Mouse (Mus musculus) megakaryocyte, adult 5-6 weeks (primary cell): ENCODE data around the gene Arpc5. TPM values are rescaled to one million over a fixed set of nuclear protein-coding genes. Genes with fewer than 3 reads are reported as not detected.
"Not testable (repeated sequence)": the region's sequence is repeated elsewhere in the genome, so short reads cannot be mapped to it uniquely, and the experiment has no call there.

Source experiments
- ATAC-seq: 2 replicates; pipeline ENCODE4 v1.8.0; 2016; ENCODE audit warnings: mild to moderate bottlenecking, inconsistent platforms; ENCODE audit not compliant: poor library complexity, severe bottlenecking
- total RNA-seq, 2 experiments: library from RNA; stranded (forward) in 1 of 2; stranded (reverse) in 1 of 2; fragments of 153-499, 151-499 nt in 1 of 2; fragments of 221-1000, 200-1000 nt in 1 of 2; gene quantifications; 2 replicates each; pipeline versions ENCODE4 v1.2.3 to v1.2.4; 2015 to 2017

Arpc5 gene
- total RNA-seq, 2 experiments from 2014 or later, result 396 to 868 TPM

DNA sequence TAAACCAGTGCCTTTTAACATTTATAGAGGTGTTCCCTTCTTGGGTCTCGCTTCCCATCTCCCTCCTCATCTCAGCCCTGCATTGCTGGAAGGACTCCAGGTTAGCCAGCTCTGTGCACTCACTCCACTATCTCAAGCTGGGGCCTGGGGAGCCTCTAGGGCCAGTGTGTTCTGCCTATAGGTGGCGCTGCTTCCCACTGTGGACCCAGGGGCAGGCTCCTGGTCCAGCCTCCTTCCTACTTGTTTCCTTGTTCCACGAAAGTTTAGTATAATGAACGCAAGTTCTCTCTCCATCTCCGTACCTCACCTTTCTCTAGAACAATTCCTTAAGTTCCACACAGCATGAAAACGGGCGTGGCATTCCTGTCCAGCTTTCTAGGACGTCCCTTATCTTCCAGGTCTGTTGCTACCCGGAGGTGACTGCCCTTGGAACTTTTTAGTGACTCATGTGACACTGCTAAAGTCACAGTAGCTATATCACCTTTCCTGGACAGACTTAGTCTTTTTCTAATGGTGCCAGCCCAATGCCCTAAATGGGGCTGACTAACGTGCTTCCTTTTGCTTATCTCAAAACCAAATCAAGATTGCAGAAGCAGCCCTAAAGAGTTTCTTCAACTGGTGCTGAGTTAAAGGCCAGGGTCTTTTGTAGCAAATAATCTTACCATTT is 12.9 kb downstream of the Arpc5 start:
- ATAC-seq, result peak; percentile 81

DNA sequence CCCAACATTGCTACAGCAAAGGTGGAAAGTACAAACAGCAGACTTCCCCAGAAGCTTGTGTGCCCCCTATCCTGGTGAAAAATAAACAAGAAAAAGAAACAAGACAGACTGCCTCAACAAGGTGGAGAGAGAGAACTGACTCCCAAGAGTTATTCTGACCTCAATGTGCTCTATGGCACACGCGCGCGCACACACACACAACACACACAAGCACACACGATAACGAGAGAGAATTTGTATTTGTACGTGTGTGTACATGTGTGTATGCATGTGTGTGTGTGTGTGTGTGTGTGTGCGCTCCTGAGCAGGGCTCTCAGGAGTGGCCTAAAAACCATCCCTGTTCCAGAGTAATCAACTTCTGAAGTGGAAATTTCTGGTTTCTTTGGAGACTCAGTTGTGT is 18.3 kb downstream of the Arpc5 start:
- no peak for ATAC-seq

DNA sequence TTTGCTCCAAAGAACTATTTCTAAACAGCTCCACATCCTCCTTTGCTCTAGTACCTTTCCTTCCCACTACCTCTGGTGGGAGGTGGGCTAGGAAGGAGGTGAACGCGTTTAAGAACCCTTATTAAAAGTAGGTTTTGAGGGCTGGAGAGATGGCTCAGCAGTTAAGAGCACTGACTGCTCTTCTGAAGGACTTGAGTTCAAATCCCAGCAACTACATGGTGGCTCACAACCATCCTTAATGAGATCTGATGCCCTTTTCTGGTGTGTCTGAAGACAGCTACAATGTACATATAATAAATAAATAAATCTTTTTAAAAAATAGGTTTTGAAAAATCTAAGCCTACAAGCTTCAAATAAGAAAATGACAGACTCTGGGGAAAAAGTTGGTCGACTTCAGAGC is 19.1 kb downstream of the Arpc5 start:
- ATAC-seq, result not testable (repeated sequence)

DNA sequence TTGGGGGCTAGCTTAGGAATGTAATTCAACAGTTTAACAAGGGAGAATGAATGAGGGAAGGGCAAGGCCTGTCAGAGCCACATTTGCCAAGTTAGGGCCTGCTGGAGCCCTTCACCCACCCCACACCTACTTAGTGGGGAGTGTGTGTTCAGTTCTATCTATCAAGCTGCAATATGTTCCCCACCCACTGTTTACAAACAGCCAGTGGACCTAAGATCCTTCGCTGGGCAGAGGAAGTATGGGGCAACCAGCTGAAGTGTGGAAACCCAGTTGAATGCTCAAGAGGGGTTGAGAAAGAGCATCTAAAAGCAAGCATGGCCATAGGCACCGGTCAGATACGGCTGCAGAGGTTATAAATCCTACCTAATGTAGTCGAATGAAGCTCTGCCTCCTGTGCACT is 20.6 kb downstream of the Arpc5 start:
- ATAC-seq, result peak; percentile 95

DNA sequence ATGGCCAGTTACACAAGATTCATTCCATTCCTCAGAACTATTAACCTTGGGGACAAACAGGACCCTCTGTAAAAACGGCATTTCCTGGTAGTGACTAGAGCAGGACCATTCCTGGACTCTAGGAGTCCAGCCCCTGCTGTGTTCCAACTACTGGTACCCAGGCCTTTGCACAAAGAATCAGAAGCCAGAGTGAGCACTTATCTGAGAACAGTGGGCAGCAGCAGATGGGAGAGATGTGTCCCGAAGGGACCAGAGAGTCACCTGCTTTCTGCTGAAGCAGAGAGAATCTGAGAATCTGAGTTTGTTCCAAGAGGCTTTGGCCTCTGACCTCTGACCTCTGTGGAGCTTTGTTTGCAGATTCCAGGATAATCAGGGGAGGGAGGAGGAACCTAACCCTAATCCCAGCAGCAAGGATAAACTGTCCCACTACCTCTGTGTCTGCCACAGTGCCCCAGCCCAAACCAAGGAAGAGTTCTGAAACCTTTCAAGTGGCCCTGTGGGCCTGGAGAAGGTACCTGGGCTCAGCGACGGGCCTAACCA is 21.8 kb downstream of the Arpc5 start:
- ATAC-seq, result no peak

DNA sequence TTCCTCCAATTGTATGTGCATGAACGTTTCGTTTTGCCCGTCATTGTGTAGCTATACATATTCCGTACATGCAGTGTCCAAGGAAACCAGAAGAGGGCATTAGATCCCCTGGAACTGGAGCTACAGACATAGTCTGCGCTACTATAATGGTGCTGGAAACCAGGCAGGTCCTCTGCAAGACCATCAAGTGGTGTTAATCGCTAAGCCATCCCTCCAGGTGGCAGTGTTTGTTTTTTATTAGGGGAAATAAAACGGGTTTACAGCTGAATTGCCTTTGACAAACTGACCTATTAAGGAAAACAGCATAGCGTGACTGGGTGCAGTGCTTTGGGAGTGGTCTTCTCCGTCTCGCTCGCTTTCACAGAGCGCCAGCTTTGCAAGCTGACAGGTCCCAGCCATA is 23.9 kb downstream of the Arpc5 start:
- peak; percentile 71 for ATAC-seq

DNA sequence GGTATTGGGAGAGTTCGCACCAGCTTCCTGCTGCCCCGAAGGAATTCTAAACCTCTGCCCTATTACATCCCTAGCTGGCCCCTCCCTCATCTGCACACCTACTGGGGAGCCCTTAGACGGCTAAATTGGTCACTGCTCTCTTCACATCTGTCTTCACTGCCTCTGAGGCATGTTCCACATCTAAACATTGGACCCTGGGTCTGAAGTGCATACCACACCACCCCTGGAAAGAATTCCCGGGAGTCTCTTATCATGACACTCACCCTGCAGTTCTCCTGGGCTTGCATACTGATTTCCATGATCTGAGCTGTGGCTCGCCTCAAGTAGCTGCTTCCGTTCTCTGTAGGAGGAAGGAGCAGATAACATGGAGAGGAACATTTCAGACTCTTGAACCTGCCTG is 24.5 kb downstream of the Arpc5 start:
- ATAC-seq, result no peak

DNA sequence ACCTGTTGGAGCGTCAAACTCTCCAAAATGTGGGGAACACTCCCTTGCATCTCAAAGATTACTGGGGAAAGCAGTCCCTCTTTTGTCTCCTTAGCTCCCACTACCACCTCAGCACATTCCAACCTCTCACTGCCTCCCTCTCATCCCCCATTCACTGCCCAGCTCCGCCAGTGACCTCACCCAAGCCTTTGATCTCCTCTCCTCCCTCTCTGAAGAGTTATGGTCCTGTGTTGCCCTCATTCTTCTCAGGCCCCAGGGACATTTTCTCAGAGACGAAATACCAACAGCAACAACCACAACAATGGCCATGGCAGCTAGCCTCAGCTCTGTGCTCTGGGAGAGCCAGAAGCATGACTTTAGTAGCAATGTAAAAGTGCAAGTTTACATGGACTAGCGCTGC is 24.9 kb downstream of the Arpc5 start:
- no peak for ATAC-seq

DNA sequence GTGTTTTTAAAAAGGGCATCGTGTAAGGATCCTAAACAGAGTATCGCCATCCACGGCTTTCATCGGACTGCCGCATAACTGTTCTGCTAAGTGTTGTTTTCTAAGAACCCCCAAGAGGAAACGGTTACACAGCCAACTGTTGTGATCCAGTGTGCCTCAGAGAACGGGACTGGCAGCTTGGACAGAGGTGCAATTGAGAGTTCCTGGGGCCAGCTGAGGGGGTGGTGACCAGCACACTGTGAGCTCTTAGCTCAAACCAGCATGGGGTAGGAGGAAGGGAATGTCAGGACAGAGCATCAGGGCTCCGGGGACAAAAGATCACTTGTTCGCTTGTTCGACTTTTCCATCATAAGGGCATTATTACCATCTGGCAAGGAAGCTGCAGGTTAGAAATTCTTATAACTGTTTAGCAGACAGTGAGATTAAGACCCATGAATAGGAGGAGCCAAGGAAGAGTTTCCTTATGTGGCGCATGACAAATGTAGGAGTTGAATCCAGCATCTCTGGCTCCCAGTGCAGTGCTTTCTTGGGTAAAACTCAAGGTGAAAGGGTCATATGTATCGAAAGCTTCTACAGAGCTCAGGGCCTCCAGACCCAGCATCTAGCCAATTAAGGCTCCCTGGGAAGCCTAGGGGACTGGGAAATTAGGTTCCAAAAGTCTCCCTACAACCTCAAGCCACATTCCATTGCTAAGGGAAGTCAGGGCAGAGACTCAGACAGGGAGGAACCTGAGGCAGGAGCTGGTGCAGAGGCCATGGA is 26.6 kb downstream of the Arpc5 start:
- ATAC-seq, result no peak

DNA sequence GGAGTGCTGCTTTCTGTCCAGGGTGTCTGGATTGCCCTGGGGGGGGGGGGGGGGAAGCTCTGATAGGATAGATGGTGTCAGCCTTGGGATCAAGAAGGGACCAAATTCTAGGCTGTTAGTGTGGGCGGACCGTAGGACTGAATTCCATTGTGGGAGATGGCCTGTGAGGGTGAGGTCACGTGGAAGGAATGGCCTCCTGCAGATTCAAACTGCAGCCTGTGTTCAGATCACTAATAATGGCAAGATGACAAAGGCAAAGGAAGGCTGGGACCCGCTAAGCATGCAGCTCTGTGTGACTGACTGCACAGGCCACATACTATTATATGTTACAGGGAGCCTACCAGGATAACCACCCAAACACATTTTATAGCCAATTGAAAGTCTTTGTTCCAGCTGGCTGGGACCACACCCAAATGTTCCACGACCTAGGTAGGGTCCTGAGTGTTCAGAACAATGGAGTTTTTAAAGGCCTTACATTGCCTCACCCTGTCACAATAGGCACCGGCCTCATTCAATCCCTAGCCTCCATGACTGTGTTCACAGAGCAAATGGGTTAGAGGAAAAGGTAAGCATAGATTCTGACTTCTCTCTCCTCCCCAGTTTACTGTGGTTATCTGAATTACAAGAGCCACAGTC is 27.3 kb downstream of the Arpc5 start:
- no peak for ATAC-seq

DNA sequence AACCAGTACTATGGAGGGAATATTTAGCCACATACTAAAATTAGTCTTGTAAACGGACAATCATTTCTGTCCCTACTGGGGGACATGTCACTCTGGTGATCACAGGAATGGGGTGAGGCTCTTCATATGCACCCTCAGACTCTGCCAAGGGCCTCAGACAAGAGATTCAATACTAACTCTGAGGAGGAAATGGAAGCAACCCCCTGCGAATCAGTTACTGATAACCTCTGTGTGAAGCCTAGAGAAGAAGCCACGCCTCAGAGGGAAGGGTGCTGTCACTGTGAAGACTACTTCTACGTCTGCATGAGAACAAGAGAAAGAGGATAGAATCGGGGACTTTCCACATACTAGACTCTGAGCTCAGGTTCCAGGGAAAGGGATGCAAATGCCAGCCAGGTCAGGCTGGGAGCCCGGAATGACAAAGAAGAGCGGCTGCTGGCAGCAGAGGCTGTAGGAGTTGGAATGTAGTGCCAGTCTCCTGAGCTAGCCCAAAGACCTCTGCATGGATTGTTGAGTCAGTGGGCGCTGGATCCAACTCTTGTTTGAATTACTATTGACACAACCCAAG is 29.4 kb downstream of the Arpc5 start:
- ATAC-seq, result no peak

DNA sequence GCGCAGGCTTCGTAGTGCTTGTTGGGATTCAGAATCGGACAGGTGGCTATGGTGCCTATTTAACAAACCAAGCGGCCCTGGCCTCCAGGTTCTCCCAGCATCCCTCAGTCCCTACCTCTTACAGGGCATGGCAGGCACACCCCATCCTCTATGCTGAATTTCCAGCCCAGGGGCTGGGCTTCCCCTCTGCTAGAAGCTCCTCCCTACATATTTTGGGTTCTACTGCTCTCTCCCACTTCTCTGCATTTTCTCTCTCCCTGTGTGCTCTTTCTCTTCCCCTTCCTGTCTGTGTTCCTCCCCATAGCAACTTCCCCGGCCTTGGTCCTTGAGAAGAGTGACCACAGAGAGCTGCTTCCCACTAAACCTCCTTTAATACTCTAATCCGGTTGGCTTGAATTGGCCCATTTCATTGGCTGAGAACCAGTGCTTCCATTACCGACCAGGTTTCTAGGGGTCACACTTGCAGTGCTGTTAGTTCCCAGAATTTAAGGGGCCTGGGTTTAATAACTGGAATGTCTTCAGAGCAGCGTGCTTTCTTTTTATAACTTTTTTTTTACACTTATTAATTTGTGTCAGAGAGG is 30.4 kb downstream of the Arpc5 start:
- ATAC-seq, result peak; percentile 66

DNA sequence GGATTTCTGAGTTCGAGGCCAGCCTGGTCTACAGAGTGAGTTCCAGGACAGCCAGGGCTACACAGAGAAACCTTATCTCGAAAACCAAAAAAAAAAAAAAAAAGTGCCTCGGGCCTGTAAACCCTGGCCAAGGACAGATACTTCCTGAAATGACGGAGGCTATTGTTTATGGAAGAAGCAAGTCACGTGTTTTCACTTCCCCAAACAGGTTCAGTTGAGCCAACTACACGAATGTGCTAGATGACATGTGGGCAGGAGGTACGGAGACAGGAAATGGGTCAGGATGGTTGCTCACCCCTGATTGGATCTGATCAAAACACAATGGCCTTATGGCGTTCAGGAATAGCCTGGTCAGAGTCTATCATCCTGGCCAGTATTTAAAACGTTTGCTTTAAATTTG is 31.8 kb downstream of the Arpc5 start:
- peak; percentile 95 for ATAC-seq

DNA sequence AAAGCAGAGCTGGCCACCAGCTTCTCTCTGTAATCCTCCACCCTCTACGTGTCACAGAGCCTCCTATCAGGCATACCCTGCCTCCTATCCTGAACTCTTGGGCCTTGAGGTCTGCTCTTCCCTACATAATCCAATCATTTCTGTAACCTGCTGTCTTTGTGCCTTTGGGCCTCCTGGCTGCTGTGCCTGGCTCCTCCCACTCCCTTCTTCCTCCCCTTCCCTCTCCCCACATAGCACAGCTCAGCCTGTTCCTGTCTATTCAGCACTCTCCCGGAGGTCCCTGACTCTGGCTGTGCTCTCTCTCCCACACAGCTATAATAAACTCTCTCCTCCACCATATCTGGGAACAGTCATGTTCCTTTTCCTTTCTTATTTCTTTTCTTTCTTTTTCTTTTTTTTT is 33.6 kb downstream of the Arpc5 start, which contains the start of gene Ncf2:
Gene Ncf2 (plus strand): TSS at position 298 of the 400 bp plus-strand sequence.
- 0 out of 2 replicates have a peak, but pooled peaks have one; percentile 20 for ATAC-seq

DNA sequence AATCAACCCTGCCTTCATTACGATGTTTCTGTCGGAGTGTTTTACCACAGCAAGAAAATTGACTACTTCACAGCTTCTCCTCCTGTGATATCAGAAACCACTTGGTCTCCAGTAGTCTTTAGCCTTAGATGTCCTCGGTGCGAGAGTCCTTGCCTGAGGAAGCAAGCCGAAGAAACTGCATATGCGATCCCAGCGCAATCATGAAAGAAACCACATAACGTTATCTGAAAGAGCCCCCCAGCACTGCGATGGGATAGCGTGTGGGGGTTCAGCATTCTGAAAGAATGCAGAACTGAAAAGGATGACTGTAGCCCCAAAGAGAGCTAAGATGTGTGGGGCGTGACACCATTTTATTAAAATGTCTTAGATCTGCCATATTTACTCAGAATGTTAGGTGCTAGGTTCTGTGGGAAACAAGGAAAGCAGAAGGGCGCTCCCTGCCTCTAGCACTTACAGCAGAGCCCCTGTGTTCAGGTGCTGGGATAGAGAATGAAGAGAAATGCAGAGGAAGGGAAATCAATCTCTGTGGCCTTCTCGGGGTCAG is 34.4 kb downstream of the Arpc5 start:
- ATAC-seq, result no peak

DNA sequence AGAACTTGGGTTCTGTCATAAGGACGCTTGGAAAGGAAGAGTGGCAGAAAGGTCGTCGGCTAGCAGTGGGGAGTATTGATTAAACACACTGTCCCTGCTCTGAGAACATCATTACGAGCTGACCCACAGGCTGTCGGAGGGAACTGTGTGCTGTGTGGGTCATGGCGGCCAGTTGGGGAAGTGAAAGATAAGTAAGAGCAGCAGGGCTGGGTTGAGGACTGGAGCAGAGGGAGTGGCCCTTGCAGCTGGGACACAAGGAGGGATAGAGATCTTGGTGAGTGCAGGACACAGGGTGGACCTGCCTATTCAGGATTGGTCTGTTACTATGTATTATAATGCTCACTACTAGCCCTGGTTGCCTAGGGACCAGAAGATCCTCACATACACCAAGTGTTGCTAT is 38.6 kb downstream of the Arpc5 start:
- peak; percentile 38 for ATAC-seq

DNA sequence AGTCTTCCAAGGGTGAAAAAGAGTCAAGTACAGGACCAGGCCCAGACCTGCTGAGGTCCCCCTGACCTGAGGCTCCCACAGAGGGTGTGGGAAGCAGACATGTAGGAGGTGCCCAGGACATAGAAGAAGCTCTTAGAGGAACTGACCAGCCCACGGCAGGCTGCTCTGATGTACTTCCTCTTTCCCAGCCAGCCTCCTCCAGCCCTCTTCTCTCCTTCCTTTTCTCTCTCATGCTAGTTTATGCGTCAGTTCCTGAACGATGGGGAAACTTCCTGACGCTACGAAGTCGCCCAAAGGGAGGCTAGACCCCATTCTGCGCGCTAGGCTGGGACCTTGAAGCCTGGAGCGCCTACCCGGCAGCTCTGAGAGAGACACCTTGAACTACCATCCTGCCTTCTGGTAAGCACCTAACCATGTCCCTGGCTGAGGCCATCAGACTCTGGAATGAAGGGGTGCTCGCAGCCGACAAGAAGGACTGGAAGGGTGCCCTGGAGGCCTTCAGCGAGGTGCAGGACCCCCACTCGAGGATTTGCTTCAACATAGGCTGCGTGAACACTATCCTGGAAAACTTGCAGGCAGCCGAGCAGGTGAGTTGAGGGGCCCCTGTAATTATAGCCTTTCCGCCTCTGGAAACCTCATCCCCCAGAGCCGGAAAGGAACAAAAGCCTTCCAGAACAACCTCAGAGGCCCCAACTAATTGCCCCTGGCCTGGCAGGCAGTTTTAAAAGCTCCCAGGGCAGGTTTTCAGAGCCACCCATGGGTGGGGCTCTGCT is 41.5 kb downstream of the Arpc5 start:
- ATAC-seq, result peak; percentile 63

DNA sequence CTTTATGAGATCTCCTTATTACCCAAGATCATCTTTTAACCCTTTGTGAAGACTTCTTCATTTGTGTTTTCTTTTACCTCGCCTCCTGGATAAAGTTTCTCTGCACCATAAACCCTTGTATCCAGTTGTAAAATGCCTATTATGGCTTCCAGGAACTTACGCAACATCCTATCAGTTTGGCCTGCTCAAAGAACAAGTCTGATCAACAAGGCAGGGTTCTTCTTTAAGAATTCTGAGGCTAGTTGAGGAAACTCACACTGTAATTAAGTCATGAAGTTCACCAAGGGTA is 42.0 kb downstream of the Arpc5 start:
- ATAC-seq, result no peak

DNA sequence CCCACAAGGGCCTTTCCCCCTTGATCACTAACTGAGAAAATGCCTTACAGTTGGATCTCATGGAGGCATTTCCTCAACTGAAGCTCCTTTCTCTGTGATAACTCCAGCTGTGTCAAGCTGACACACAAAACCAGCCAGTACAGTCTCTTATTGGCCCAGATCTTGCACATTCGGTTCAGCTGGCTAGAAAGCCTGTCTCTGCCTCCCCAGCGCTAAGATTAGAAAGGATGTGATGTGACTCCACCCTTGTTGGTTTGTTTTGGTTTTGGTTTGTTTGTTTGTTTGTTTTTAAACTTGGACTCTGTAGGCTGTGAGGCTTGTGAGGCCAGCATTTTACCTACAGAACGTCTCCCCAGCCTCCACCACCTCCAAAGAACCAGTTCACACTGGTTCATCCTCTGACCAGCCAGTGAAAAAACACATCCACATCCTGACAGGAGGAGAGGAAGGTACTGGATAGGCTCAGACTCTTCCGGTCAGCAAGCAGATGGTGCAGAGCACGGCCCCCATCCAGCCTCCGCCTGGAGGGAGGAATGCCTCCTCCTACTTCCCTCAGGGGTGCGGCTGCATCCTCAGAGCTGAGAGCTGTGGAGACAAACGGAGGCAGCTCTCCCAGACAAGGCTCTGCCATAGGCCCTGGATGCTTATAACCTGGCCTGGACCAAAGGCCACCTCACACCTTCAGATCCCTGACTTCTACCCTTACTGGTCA is 43.4 kb downstream of the Arpc5 start:
- peak; percentile 20 for ATAC-seq
